In genomic region chr15:86018753-86019512, GRCm38 (mm10) we compare ENCODE assay signal across 18 mouse cellular contexts. TPM values are rescaled to one million over a fixed set of nuclear protein-coding genes. Genes with fewer than 3 reads are reported as not detected.
A peak's percentile ranks its signal among the peaks of the same experiment; 100 is the strongest.
DNase-seq lines count a peak whose midpoint lies in the region; TF ChIP-seq lines count a peak whose summit lies in the region.
"Had no signal": no experiment of that assay in that cellular context is flagged by ENCODE, and none has a peak within 500 bp of the region (broad histone marks: within the 10 kb centered on the region; RNA-seq: fewer than 3 reads in every experiment).

No protein-coding gene starts in this region.

- in situ Hi-C loops in CH12.LX (cut with MboI; ENCODE audit: low pct_ligation_motif_present, low pct_unique_long_range_greater_than_20kb, low sequenced_read_pairs) = loop anchor here (25.0 kb wide), 1 partner anchor 407 kb away; no protein-coding TSS in a partner anchor

- TF ChIP-seq RAD21 in CH12.LX (IDR thresholded peaks at IDR 0.05; ENCODE audit: low read depth, low read length) = no peak

- H3K9me3 ChIP-seq in CH12.LX (replicated peaks; ENCODE audit: low read length) = peaks cover 9% of the 10 kb centered on the region
- H3K9me3 ChIP-seq: embryonic facial prominence, embryonic 13.5 days; heart, embryonic 10.5 days; limb, embryonic 10.5 days had no signal

- TF ChIP-seq CTCF in gastrocnemius, adult 2 months (IDR thresholded peaks at IDR 0.05) = peak; percentile 27; the same call in 1 of the 2 replicates
- peak; percentile 7 for TF ChIP-seq CTCF in left cerebral cortex, adult 2 months (IDR thresholded peaks at IDR 0.05)
- 0 out of 4 replicates have a peak, but pooled peaks have one; percentile 12 to 14 for TF ChIP-seq CTCF in CH12.LX (conservative IDR thresholded peaks at IDR 0.05 in 1 of 2, IDR thresholded peaks at IDR 0.05 in 1 of 2; ENCODE audit: low read depth in 2 of 2, low read length in 2 of 2)

- no peaks in the 10 kb centered on the region for H3K27me3 ChIP-seq in CH12.LX (replicated peaks)
- H3K27me3 ChIP-seq: embryonic facial prominence, embryonic 13.5 days had no signal

- no peak overlapping the region for H3K4me3 ChIP-seq in gastrocnemius, adult 2 months
- H3K4me3 ChIP-seq in left cerebral cortex, adult 2 months = no peak overlapping the region
- H3K4me3 ChIP-seq in CH12.LX (replicated peaks in 1 of 3; ENCODE audit: low read depth in 2 of 3, low read length in 2 of 3, poor library complexity in 1 of 3) = no peak overlapping the region
- H3K4me3 ChIP-seq: embryonic facial prominence, embryonic 13.5 days; heart, embryonic 10.5 days; limb, embryonic 10.5 days; liver, embryonic 13.5 days had no signal

- no peaks in the 10 kb centered on the region for H3K79me2 ChIP-seq in CH12.LX (replicated peaks; ENCODE audit: control insufficient read depth, extremely low read depth, insufficient read depth, poor library complexity, severe bottlenecking)

- 0 out of 2 replicates have a peak, but pooled peaks have one; percentile 15 for TF ChIP-seq EP300 in CH12.LX (IDR thresholded peaks at IDR 0.05; ENCODE audit: low read length)

- no peak overlapping the region for H3K4me2 ChIP-seq in CH12.LX (ENCODE audit: insufficient read depth, low read depth, poor library complexity, severe bottlenecking)
- H3K4me2 ChIP-seq: embryonic facial prominence, embryonic 13.5 days; hindbrain, embryonic 14.5 days; liver, embryonic 13.5 days had no signal

- no peak for DNase-seq in gastrocnemius, adult 2 months
- DNase-seq in gastrocnemius, postnatal 25 days = no peak
- no peak for DNase-seq in left cerebral cortex, adult 2 months (ENCODE audit: extremely low spot score in 1 of 2, low spot score in 2 of 2)
- DNase-seq in left cerebral cortex, postnatal 4 days = no peak
- DNase-seq in CH12.LX (ENCODE audit: extremely low read depth) = peak; percentile 26
- DNase-seq in ZHBTc4 (ENCODE audit: low read depth, low spot score) = peak; percentile 76
- no peak for DNase-seq in cerebellum, postnatal 25 days
- DNase-seq in gastrocnemius, postnatal 10 days = no peak
- DNase-seq: adrenal gland, postnatal 14 days; cerebellum, adult 2 months; heart, postnatal 14 days; kidney, adult 9 months; liver, embryonic 13.5 days; lung, postnatal 36 days had no signal

- no peak overlapping the region for H3K9ac ChIP-seq in CH12.LX (ENCODE audit: insufficient read depth, low read depth)
- H3K9ac ChIP-seq: embryonic facial prominence, embryonic 13.5 days; hindbrain, embryonic 14.5 days; liver, embryonic 13.5 days had no signal

- peaks cover 3 to 7% of the 10 kb centered on the region in 2 experiments; a peak in 3 of 4 replicates for H3K4me1 ChIP-seq in CH12.LX (ENCODE audit: control insufficient read depth in 1 of 2, insufficient read depth in 2 of 2)

- no peaks in the 10 kb centered on the region for H3K36me3 ChIP-seq in CH12.LX (replicated peaks in 1 of 2; ENCODE audit: control insufficient read depth in 1 of 2, insufficient read depth in 1 of 2, low read length in 1 of 2)
- H3K36me3 ChIP-seq: limb, embryonic 10.5 days; liver, embryonic 13.5 days had no signal

- dilution Hi-C loops in CH12.LX (cut with MboI; ENCODE audit: extremely low pct_ligation_motif_present, extremely low pct_unique_long_range_greater_than_20kb, low sequenced_read_pairs) = no loop called here

- intact Hi-C loops in gastrocnemius, adult 2 months (cut with DNase I) = no loop called here
- intact Hi-C loops in left cerebral cortex, adult 2 months (cut with DNase I) = no loop called here
- intact Hi-C loops in left cerebral cortex, postnatal 4 days (cut with DNase I) = no loop called here

- H3K27ac ChIP-seq in gastrocnemius, adult 2 months = no peak overlapping the region
- no peak overlapping the region for H3K27ac ChIP-seq in left cerebral cortex, adult 2 months
- H3K27ac ChIP-seq in CH12.LX (ENCODE audit: insufficient read depth, low read depth) = no peak overlapping the region
- H3K27ac ChIP-seq: embryonic facial prominence, embryonic 13.5 days; hindbrain, embryonic 14.5 days; limb, embryonic 10.5 days; liver, embryonic 13.5 days had no signal

- no peak for TF ChIP-seq POLR2A in CH12.LX (IDR thresholded peaks at IDR 0.05; ENCODE audit: low read depth, low read length)

TF ChIP-seq in CH12.LX, 34 proteins besides CTCF, POLR2A, EP300 and RAD21:
- no peak for TF ChIP-seq KAT2A (IDR thresholded peaks at IDR 0.05; ENCODE audit: insufficient replicate concordance, low read length)
- TF ChIP-seq MAFK (IDR thresholded peaks at IDR 0.05; ENCODE audit: insufficient replicate concordance, low read length) = peak; percentile 73; the same call in 1 of the 2 replicates

RNA-seq across cellular contexts. Expression of gene Celsr1, which starts 14.6 kb away (rescaled TPM):
- total RNA-seq in gastrocnemius, adult 2 months (2021) = under 1 TPM; 0.13 to 0.28 TPM
- total RNA-seq in gastrocnemius, postnatal 25 days (2021) = under 1 TPM; 0.31 to 0.43 TPM
- 1 to 10 TPM; 3.7 to 4.6 TPM for total RNA-seq in left cerebral cortex, adult 2 months (2021)
- total RNA-seq in left cerebral cortex, postnatal 4 days (2021) = 1 to 10 TPM; 5.0 to 5.2 TPM
- total RNA-seq in CH12.LX (2012; rRNA removed) (0.17 TPM in 1 of 2 replicates, not detected in the other), CH12.LX (2014; rRNA removed) (not detected in 2 replicates)
- polyA plus RNA-seq in CH12.LX (2012; ENCODE audit: insufficient read length, low read depth) = not detected in 2 replicates
- total RNA-seq in gastrocnemius, postnatal 10 days (2021) = under 1 TPM; 0.73 to 0.88 TPM

RNA-seq across cellular contexts. Expression of gene Gramd4, which starts 38.6 kb away (rescaled TPM):
- total RNA-seq in gastrocnemius, adult 2 months (2021) = 10 to 100 TPM in 1 of 2 experiments, 1 to 10 TPM in 1; 5.8 to 11.4 TPM
- 1 to 10 TPM; 4.2 to 9.7 TPM for total RNA-seq in gastrocnemius, postnatal 25 days (2021)
- total RNA-seq in left cerebral cortex, adult 2 months (2021) = 10 to 100 TPM; 46.2 to 51.7 TPM
- 10 to 100 TPM; 52.0 to 57.8 TPM for total RNA-seq in left cerebral cortex, postnatal 4 days (2021)
- total RNA-seq in CH12.LX (2012; rRNA removed) (0.08 and 0.17 TPM in 2 replicates), CH12.LX (2014; rRNA removed) (0.66 TPM in 2 replicates)
- polyA plus RNA-seq in CH12.LX (2012; ENCODE audit: insufficient read length, low read depth) = 0.56 and 0.63 TPM in 2 replicates
- total RNA-seq in gastrocnemius, postnatal 10 days (2021) = 10 to 100 TPM; 11.4 to 11.5 TPM

Comparison
In these comparisons a context has a peak if more than half of its experiments do, and no peak if none do; other contexts are left out.
1. DNase-seq: peak in CH12.LX (single experiment) and ZHBTc4 (single experiment); none in gastrocnemius, adult 2 months (single experiment), gastrocnemius, postnatal 25 days (single experiment), left cerebral cortex, adult 2 months (0 of 2), left cerebral cortex, postnatal 4 days (single experiment), cerebellum, postnatal 25 days (0 of 2) and gastrocnemius, postnatal 10 days (single experiment).
2. Peak in every context shown above with its lines, with median percentiles within 50 percentile points of each other: CTCF ChIP-seq.